Mouse (Mus musculus): Measurements from ENCODE around the gene Anapc7.

The Anapc7 gene

DNA sequence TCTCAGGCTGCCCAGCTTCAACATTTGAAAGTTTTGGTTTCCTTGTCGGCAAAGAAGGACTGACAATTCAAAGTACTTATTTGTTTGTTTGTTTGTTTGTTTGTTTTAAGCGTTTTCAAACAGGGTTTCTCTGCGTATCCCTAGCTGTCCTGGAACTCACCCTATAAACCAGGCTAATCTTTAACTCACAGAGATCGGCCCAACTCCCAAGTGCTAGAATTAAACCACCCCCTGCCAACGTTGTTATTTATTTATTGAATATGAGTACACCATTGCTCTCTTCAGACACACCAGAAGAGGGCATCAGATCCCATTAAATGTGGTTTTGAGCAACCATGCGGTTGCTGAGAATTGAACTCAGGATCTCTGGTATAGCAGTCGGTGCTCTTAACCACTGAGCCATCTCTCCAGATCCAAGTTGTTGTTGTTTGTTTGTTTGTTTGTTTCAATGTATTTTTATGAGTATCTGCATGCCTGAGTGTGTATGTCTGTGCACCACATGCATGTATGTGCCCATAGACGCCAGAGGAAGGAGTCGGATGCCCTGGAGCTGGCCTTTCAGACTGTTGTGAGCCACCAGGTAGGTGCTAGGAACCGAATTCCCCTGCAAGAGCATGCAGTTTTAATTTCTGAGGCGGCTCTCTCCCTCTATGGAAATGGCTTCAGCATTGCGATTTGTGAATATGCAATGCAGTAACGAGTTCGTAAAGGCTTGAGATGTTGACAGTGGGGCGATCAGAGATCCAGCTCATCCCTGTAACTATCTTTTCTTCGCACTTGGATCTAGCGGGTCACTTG lies at the start of gene Anapc7:
Gene Anapc7 (plus strand): TSS at position 423 of the 798 bp plus-strand sequence.
- DNase-seq (ENCODE audit: low spot score in 2 of 2) = no peak

DNA sequence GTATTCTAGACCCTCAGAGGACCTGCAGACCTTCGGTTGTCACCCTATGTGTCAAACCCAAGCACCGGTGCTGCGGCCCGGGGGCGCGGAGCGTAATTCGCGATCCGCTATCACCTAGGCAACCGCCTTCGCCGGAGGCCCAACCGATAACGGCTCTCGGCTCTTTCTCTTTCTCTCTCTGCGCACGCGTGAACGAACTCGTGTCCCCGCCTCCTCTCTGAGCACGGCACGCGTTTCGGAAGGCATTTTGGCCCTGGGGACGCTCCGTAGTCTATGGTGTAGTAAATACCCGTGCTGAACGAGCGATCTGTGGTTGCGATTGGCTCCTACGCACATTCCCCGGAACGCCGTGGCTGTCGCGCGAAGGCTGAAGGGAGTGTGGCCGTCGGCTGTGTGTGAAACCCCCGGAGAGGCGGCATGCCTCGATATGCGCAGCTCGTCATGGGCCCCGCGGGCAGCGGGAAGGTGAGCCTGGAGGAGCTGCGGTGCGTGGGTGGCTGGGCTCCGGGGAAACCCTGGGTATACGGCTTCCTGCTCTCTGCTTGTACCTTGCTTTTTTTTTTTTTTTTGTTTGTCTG lies 49.2 kb upstream of the Anapc7 start, which contains the start of gene Fam216a:
Gene Fam216a (minus strand): TSS at position 173 of the 578 bp plus-strand sequence.
- peak; percentile 98 for DNase-seq (ENCODE audit: low spot score in 2 of 2)

DNA sequence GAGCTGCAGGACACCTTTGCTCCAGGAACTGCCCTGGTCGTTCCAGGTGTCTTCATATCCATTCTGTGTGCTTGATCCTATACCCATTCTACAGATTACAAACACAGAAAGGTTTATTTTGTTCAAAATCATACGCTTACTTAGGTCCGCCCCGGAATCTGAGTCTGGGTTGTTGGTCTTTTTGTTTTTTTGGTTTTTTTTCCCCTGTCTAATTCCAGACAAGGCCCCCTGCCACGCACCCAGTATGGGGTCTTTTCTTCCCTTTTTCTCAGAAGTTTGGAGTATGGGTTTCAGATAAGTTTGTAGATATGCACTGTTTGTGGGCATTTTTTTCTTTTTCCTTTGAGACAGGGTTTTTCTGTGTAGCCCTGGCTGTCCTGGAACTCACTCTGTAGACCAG lies 48.6 kb upstream of the Anapc7 start:
- DNase-seq (ENCODE audit: low spot score in 2 of 2) = no peak

DNA sequence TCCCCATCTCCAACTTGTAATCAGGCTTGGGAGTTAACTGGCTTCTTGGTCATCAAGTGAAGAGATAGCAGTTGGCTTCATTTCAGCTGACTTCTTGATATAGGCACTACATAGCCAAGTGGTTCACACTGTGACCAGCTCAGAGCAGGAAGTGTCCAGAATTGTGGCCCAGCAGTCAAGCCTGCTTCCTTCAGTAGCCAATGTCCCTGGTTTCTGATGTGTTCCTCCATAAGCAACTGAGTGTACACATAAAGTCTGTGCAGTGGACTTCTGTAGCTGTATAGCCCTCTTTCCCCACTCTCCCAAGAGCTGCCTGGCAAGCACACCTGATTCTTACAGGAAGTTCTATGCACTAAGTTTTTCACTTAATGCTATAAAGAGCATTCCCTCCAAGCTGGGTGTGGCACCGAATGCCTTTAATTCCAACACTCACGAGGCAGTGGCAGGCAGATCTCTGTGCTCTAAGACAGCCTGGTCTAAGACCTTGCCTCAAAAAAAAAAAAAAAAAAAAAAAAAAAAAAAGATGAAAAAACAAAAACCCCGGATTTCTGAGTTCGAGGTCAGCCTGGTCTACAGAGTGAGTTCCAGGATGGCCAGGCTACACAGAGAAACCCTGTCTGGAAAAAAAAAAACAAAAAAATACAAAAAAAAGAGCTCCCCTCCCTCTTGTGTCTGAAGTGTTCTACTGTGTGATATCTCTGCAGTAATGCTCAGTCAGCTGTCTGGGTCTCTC lies 44.2 kb upstream of the Anapc7 start:
- DNase-seq (ENCODE audit: low spot score in 2 of 2) = no peak

DNA sequence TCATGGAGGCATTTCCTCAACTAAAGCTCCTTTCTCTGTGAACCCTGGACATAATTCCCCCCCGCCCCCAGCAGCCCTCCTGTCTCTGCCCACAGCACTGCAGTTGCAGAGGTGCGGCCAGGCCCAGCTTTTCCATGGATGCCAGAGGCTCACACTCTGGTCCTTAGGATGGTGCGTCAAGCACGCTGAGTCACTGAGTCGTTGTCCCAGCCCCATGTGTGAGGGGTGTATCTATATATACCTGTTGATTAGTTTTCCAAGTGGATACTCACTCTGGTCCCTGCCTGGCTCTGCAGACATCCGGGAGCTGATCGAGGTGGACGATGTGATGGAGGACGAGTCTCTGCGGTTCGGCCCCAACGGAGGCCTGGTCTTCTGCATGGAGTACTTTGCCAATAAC lies 43.3 kb upstream of the Anapc7 start:
- DNase-seq (ENCODE audit: low spot score in 2 of 2) = no peak

DNA sequence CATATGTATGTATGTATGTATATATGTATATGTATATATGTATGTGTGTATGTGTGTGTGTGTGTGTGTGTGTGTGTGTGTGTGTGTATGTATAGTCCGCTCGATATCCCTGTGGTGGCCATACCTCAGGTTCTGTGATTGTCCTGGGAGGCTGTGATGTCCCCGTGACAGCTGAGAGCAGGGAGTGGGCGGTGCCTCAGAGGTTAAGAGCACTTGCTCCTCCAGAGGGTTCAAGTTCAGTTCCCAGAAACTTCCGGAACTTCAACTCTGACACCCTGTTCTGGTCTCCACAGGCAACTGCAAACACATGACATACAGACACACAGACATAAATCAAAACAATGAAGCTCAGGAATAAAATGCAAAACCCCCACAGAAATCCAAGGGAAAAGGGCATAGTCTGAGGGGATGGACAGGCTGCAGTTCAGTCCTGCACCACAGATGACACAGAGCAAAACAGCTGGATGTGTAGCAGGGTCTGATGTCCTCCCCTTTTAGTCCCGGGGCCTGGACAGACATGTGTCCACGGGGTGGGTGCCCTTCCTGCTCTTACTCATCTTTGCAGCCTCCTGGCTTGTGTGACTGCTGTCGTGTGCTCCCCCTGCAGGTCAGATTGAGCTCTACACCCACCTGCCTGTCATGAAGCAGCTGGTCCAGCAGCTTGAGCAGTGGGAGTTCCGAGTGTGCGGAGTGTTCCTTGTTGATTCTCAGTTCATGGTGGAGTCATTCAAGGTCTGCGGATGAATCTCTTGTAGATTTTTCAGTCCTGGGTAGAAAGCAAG lies 41.9 kb upstream of the Anapc7 start:
- DNase-seq (ENCODE audit: low spot score in 2 of 2) = peak; percentile 49 to 65

DNA sequence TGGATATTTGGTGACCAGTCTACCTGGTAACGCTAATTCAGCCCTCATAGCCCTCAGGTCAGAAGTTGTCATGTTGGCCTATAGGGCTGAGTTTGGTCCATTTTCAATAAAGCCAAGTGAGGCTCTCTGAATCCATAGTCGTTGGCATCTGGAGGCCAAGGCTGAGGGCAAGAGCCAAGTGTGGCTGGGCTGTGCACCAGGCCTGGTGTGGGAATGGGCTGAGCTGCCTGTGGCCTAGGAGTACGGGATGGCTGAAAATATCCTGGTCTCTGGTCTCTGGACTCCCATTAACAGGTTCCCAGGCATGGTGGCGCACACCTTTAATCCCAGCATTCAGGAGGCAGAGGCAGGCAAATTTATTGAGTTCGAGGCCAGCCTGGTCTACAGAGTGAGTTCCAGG lies 31.5 kb upstream of the Anapc7 start:
- no peak for DNase-seq (ENCODE audit: low spot score in 2 of 2)

DNA sequence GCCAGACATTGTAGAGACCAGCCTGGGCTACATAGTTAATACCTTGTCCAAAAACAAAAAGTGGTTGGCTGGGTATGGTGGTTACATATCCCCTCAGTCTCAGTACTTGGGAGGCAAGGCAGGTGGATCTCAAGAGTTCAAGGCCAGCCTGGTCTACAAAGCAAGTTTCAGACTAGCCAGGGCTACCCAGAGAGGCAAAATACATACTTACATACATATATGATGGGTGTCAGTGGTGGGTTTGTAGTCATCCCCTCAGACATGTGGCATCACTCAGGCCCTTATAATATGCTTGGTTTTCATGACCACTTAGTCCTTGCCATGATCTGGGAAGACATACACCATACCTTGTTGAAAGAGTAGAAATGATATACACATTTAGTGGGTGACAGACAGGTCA lies 30.8 kb upstream of the Anapc7 start:
- no peak for DNase-seq (ENCODE audit: low spot score in 2 of 2)

DNA sequence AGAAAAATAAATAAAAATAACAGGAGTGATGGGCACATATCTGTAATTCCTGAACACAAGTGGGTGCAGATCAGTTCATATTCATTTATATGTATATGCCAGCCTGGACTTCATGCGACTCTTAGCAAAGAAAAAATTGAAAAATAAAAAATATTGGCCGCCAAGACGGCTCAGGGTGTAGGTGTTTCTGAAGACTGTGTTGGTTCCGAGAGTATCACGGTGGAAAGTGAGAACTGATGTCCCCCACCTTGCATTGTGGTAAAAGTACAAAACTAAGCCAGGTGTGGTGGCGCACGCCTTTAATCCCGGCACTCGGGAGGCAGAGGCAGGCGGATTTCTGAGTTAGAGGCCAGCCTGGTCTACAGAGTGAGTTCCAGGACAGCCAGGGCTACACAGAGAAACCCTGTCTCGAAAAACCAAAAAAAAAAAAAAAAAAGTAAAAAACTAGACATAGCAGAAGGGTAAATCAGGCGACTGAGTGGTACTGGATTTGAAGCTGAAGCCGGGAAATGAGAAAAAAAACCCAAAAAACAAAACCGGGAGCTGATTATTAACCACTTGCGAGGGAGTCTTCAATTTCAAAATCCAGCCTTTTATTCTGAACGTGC lies 30.2 kb upstream of the Anapc7 start:
- DNase-seq (ENCODE audit: low spot score in 2 of 2) = no peak

DNA sequence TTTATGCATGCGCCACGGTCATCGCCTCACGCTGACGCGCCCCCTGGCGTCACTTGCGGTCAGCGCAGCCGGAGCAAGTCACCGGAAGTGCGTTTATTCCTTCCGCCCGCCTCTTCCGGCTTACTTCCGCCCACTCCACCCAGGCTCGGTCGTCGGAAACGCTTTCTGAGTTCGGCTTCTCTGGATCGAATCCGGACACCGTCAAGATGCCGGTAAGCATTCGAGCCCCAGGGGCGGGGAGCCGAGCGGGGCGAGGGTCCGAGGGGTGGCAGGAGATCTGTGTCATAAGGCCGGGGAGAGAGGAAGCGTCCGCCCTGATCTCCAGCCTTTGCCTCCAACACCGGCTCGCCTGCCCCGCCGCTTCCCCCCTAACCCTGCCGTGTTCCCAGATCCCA lies 29.7 kb upstream of the Anapc7 start, which contains the start of gene Arpc3:
Gene Arpc3 (plus strand): TSS at position 93 of the 395 bp plus-strand sequence.
- DNase-seq (ENCODE audit: low spot score in 2 of 2) = peak; percentile 84 to 92

DNA sequence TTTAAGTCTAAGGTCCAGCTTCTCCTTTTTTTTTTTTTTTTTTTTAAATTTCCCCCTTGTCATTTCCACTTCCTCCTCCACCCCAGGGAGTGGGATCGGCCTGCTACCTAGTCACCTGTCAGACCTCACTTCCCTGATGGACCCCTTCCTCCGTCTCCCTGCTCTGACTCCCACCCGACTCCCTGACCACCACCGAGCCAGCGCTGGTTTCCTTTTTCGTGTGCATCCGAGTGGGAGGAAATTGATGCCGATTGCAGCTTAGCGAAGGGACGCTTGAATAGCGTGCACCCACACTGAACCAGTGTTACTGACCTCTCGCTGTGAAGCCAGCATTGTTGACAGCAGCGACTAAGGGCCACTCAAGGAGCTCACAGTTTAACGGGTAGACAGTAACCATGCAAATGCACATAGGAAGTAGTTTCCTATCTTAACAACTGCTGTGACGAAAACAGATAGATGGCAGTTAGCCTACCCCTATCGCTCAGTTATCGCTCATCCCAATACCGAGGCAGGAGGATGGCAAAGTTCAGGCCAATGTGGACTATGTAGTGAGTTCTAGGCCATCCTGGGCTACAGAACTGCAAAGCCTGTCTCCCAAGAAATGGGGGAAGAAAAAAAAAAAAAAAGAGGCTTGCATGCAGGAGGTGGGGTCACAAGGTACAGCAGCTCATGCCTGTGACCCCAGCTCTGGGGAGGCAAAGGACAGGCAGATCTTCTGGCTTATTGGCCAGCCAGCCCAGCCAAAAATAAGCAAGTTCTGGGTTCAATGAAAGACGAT lies 29.1 kb upstream of the Anapc7 start:
- DNase-seq (ENCODE audit: low spot score in 2 of 2) = no peak

DNA sequence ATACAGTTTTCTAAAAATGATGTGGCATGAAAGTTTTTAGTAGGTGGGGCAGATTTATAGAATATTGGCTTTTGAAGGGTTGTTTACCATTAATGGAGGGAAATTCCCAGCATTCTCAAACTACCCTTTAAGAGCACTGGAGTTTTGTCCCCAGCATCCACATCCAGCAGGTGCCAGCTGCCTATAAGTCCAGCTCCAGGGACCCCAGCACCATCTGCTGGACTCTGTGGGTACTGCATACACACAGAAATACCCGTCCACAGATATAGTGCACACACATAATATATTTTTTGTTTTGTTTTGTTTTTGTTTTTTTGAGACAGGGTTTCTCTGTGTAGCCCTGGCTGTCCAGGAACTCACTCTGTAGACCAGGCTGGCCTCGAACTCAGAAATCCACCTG lies 27.6 kb upstream of the Anapc7 start:
- DNase-seq (ENCODE audit: low spot score in 2 of 2) = peak; percentile 62 to 79

DNA sequence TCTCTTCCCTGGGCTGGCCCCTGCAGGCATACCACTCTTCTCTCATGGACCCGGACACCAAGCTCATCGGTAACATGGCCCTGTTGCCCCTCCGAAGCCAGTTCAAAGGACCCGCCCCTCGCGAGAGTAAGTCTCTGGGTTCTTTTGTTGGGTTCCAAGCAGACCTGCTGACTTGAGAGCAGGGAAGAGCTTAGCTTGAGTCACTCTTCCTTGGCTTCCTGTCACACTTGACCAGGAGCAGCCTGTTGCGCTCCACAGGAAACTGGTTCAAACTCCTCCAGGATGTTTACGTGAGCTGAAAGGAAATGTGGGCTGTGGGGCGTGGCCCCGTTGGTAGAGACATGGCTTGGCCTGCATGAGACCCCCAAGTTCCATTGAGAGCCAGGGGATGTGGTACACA lies 24.7 kb upstream of the Anapc7 start:
- DNase-seq (ENCODE audit: low spot score in 2 of 2) = no peak

DNA sequence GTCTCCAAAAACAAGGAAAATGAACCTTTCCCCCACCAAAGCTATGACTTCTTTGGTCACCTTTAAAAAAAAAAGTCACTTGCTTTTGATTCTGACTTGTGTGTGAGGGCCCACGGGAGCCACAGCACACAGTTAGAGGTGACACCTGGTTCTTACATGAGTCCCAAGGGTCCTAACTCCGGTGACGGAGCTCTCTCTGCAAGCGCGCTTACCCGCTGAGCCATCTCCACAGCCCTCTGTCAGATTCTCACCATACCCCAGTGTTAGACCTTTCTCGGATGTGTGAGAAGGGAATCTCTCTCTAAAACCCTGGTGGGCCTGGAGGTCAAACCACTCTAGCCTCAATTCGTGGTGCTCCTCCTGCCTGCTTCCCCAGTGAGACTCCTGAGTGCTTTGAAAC lies 24.0 kb upstream of the Anapc7 start:
- no peak for DNase-seq (ENCODE audit: low spot score in 2 of 2)

DNA sequence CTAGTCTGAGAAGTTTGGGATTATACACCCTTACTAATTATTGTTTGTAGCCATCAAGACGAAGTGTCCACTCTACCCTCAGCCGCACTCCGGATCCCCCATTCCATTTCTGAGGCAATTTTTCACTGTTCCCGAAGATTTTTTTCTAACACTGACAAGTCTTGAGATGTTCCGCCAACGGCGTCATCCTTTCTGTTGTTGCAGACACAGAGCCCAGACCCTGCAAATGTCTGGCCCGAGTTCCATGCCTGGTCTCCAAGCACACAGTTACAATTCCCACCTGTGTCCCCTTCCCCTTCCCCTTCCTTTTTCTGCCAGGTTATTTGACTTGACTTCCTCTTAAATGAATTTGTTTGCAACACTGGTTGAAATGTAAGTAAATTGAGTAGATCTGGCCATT lies 21.6 kb upstream of the Anapc7 start:
- DNase-seq (ENCODE audit: low spot score in 2 of 2) = no peak

DNA sequence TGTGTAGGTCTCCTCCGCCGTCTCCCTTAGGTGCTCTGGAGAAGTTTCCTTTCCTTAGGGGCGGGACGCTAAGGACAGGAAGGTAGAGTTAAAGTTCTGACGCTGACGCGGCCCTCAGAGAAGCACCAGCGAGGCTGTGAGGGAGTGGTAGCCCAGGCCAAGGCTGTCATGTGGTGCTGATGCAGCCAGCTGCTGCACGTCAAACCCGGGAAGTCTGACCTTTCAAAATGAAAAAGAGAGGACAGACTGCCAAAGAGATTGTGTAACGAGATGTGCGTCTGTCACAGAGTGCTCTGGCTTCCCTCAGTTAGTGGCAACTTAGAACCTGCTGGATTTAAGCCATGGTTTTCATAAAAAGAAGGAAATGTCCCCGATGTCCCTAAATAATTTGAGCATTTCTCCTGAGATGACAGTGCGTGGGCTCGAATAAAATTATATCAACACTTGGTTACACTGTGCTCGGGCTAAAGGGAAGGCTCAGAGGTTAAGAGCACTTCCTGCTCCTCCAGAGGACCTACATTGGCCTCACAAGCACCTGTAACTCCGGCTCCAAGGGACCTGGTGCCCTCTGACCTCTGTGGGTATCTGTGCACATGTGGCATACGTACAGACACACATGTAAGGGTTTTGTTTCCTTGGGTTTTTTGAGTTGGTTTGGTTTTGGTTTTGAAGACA lies 20.7 kb upstream of the Anapc7 start:
- DNase-seq (ENCODE audit: low spot score in 2 of 2) = no peak

DNA sequence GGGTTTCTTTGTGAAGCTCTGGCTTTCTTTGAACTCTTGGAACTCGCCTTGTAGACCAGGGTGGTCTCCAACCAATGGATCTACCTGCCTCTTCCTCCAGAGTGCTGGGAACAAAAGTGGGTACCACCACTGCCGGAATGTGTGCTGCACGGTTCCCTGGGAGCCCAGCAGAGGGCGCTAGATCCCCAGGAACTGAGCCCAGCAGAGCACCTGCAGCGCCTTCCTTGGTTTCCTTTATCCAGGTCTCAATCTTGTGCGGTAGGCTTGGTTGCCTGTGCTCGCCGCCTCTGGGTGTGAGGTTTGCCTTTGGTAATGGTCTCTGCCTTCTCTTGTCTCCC lies 20.2 kb upstream of the Anapc7 start:
- DNase-seq (ENCODE audit: low spot score in 2 of 2) = peak in 1 of 2 experiments; percentile 55

DNA sequence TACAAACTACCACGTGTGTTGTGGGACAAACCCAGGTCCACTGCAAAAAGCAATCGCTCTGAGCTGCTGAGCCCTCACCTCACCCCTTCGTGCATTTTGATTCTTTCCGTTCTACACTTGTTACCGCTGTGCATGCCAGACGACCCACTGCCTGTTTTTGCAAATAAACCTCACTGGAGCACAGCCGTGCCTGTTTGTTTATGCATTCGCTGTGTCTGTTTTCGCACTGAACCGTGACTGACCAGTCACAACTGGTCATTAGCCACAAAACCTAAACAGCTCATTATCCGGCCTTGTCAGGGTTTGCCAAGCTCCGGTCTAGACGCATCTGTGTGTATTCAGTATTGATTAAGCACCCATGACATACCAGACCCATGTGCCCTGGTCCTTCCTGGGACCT lies 19.3 kb upstream of the Anapc7 start:
- DNase-seq (ENCODE audit: low spot score in 2 of 2) = no peak

DNA sequence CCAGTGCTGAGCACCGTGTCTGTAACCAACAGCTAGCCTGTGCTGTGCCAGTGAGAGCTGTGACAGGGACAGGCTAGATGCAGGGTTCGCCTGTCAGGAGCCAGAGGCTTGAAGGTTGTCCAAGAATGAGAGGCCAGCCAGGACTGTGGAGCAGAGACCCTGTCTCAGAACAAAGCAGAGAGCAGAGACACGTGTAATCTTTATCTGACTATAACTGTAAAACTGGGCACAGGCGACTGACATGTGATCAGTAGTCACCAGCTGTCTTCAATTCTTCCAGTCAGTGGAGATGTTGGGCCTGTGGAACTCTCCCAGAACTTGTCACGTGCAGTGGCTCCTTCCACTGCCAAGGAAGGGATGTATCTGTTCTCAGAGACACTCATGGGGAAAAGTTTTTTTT lies 18.7 kb upstream of the Anapc7 start:
- no peak for DNase-seq (ENCODE audit: low spot score in 2 of 2)

DNA sequence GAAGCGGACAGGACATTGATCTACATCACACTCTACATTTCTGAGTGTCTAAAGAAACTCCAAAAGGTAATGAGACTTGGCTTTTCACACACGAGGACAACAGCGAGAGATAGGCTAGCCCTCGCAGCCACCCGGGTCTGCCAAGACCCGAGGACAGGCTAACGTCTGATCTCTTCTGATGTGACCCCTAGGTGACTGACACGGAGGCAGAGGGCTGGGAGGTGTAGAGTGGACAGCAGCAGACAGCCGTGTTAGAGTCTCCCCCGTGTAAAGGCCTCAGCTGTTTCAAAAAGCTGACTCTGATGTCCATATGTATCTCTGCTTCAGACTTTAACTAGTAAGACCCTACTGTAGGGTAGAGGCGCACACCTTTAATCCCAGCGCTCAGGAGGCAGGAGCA lies 18.1 kb upstream of the Anapc7 start:
- no peak for DNase-seq (ENCODE audit: low spot score in 2 of 2)
